Comparison of ENCODE assay signal across 20 mouse cellular contexts in genomic region chrX:51814466-51815247, GRCm38 (mm10). TPM values are rescaled to one million over a fixed set of nuclear protein-coding genes. Genes with fewer than 3 reads are reported as not detected.
A peak's percentile ranks its signal among the peaks of the same experiment; 100 is the strongest.
DNase-seq lines count a peak whose midpoint lies in the region; ATAC-seq lines count a peak whose summit lies in the region.
"Had no signal": no experiment of that assay in that cellular context is flagged by ENCODE, and none has a peak within 500 bp of the region (broad histone marks: within the 10 kb centered on the region; RNA-seq: fewer than 3 reads in every experiment).

No protein-coding gene starts in this region.

- no peak overlapping the region for H3K4me3 ChIP-seq in heart, embryonic 16.5 days (ENCODE audit: low read length)
- H3K4me3 ChIP-seq in lung, embryonic 15.5 days, result no peak overlapping the region
- H3K4me3 ChIP-seq in limb, embryonic 13.5 days, result no peak overlapping the region
- H3K4me3 ChIP-seq: hindbrain, embryonic 15.5 days; liver, embryonic 15.5 days had no signal

- intact Hi-C loops in gastrocnemius, postnatal 36 days (cut with DNase I), result no loop called here

- no peaks in the 10 kb centered on the region; the same call in 1 of the 2 replicates for H3K4me1 ChIP-seq in heart, embryonic 16.5 days (ENCODE audit: control insufficient read depth, insufficient read depth, low read length)
- no peaks in the 10 kb centered on the region for H3K4me1 ChIP-seq in lung, embryonic 15.5 days
- no peaks in the 10 kb centered on the region for H3K4me1 ChIP-seq in limb, embryonic 13.5 days
- H3K4me1 ChIP-seq: hindbrain, embryonic 15.5 days; liver, embryonic 15.5 days had no signal

- no peaks in the 10 kb centered on the region for H3K27me3 ChIP-seq in heart, embryonic 16.5 days (ENCODE audit: control insufficient read depth, insufficient read depth, low read length)
- no peaks in the 10 kb centered on the region for H3K27me3 ChIP-seq in lung, embryonic 15.5 days
- no peaks in the 10 kb centered on the region for H3K27me3 ChIP-seq in limb, embryonic 13.5 days
- H3K27me3 ChIP-seq: hindbrain, embryonic 15.5 days; liver, embryonic 15.5 days had no signal

- no peak overlapping the region for H3K4me2 ChIP-seq in heart, embryonic 16.5 days (ENCODE audit: low read depth, low read length)
- no peak overlapping the region for H3K4me2 ChIP-seq in lung, embryonic 15.5 days
- no peak overlapping the region for H3K4me2 ChIP-seq in limb, embryonic 13.5 days (replicated peaks)
- H3K4me2 ChIP-seq: hindbrain, embryonic 15.5 days; liver, embryonic 15.5 days had no signal

- ATAC-seq in heart, embryonic 16.5 days (replicated peaks; ENCODE audit: extremely low read depth, insufficient read depth, low FRiP score), result no peak
- no peak for ATAC-seq in lung, embryonic 15.5 days (ENCODE audit: borderline replicate concordance, extremely low read depth, low FRiP score, low TSS enrichment)
- ATAC-seq in limb, embryonic 13.5 days (ENCODE audit: low FRiP score, low read depth), result peak; percentile 94
- ATAC-seq: midbrain, embryonic 16.5 days had no signal

- no peaks in the 10 kb centered on the region for H3K36me3 ChIP-seq in heart, embryonic 16.5 days (ENCODE audit: control insufficient read depth, insufficient read depth)
- H3K36me3 ChIP-seq in lung, embryonic 15.5 days, result no peaks in the 10 kb centered on the region
- no peaks in the 10 kb centered on the region for H3K36me3 ChIP-seq in limb, embryonic 13.5 days
- H3K36me3 ChIP-seq: hindbrain, embryonic 15.5 days; liver, embryonic 15.5 days had no signal

- H3K9me3 ChIP-seq in heart, embryonic 16.5 days (replicated peaks; ENCODE audit: control insufficient read depth, low read length), result no peaks in the 10 kb centered on the region
- H3K9me3 ChIP-seq in lung, embryonic 15.5 days, result no peaks in the 10 kb centered on the region
- H3K9me3 ChIP-seq in limb, embryonic 13.5 days, result no peaks in the 10 kb centered on the region
- H3K9me3 ChIP-seq: hindbrain, embryonic 15.5 days; liver, embryonic 15.5 days had no signal

- H3K27ac ChIP-seq in heart, embryonic 16.5 days (ENCODE audit: low read length), result peak overlapping the region; percentile 40; the same call in 1 of the 2 replicates
- peak overlapping the region; percentile 57; the same call in 1 of the 2 replicates for H3K27ac ChIP-seq in lung, embryonic 15.5 days
- H3K27ac ChIP-seq in limb, embryonic 13.5 days, result peak overlapping the region; percentile 84
- H3K27ac ChIP-seq: hindbrain, embryonic 15.5 days; liver, embryonic 15.5 days; stomach, postnatal 0 days had no signal

- no peak overlapping the region for H3K9ac ChIP-seq in heart, embryonic 16.5 days (ENCODE audit: low read length)
- H3K9ac ChIP-seq in lung, embryonic 15.5 days, result no peak overlapping the region
- H3K9ac ChIP-seq in limb, embryonic 13.5 days, result no peak overlapping the region
- H3K9ac ChIP-seq: hindbrain, embryonic 15.5 days; liver, embryonic 15.5 days had no signal

- 26% methylated on average over 3 of the region's 3 CpGs for WGBS in heart, embryonic 16.5 days
- WGBS in lung, embryonic 15.5 days, result 36% methylated on average over 3 of the region's 3 CpGs
- 22% methylated on average over 3 of the region's 3 CpGs for WGBS in limb, embryonic 13.5 days

- peak; percentile 11 for DNase-seq in adrenal gland, adult 2 months
- no peak for DNase-seq in adrenal gland, postnatal 14 days
- no peak for DNase-seq in heart, adult 8-10 months (ENCODE audit: low spot score)
- DNase-seq in lung, postnatal 36 days, result no peak
- no peak for DNase-seq in gastrocnemius, postnatal 36 days
- DNase-seq: cerebellum, adult 2 months; gastrocnemius, postnatal 25 days; thymus, postnatal 25 days had no signal

RNA-seq across cellular contexts. Expression of gene Usp26, which starts 13.6 kb away (rescaled TPM):
- not detected for total RNA-seq in adrenal gland, adult 2 months (2021)
- not detected in 2 replicates for polyA plus RNA-seq in adrenal gland, adult 2 months (2012; rRNA removed)
- not detected in 2 replicates for total RNA-seq in adrenal gland, postnatal 14 days (2021)
- not detected in 2 replicates for polyA plus RNA-seq in heart, embryonic 16.5 days (2015; fragmentation: Nextera tagmentation; extraction: Ambion mirVana)
- under 1 TPM in 1 of 4 experiments, not detected in 3; 0.06 TPM for total RNA-seq in heart, adult 8-10 months (2022)
- not detected in 2 replicates for polyA plus RNA-seq in lung, embryonic 15.5 days (2015; fragmentation: Nextera tagmentation; extraction: Ambion mirVana)
- 0.04 TPM in 1 of 2 replicates, not detected in the other for polyA plus RNA-seq in limb, embryonic 13.5 days (2015; fragmentation: Nextera tagmentation; extraction: Ambion mirVana)
- total RNA-seq in gastrocnemius, postnatal 36 days (2021), result not detected
- total RNA-seq: gastrocnemius, postnatal 25 days; layer of hippocampus, postnatal 14 days; left cerebral cortex, postnatal 36 days; megakaryocyte, adult 5-6 weeks had no signal
- polyA plus RNA-seq: cerebellum, adult 2 months; hindbrain, embryonic 15.5 days; liver, embryonic 15.5 days; midbrain, embryonic 16.5 days; neural tube, embryonic 11.5 days; spleen, adult 2 months; stomach, postnatal 0 days had no signal
